Mouse (Mus musculus): ENCODE results near the gene Ankrd11.
"Not testable (repeated sequence)": the region's sequence is repeated elsewhere in the genome, so short reads cannot be mapped to it uniquely, and the experiment has no call there.

Gene Ankrd11

DNA sequence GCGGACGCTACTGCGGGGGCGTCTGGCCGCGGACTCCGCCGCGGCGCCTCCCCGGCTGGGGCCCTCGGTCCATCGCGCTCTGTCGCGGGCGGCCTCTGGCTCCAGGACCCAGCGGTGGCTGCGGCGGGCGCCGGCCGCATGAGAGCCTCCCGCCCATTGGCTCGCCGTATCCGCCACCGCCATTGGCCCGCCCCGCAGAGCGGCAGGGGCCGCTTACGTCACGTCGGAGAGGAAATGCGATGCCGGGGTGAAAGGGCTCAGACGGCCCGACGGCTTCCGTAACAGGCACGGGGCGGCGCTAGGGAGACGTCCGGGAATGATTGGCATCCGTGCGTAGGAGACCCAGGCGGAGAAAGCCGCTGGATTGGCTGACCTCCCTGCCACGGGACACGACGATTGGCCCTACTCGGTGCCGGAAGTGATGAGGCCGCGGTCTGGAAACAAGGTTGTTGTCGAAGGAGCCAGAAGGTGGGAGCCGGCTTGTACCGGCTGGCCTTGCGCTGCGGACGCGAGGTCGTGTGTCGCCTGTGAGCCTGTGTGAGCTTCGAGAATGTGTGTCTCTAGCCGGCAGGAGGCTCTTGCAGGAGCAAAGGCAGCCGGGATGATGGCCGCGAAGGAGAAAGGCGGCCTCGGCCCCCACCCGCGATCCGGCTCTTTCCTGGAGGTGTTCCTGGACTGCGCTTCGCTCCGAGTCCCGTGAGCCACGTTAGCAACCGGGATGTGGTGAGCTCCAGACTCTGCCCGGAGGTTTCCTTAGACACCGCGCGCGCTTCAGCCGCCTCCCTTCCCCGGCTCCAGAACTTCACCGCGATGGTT is at the start of gene Ankrd11:
Gene Ankrd11 (minus strand): TSS at position 120 of the 816 bp plus-strand sequence.
- peak; percentile 100 for DNase-seq (ENCODE audit: low read depth, low spot score)

DNA sequence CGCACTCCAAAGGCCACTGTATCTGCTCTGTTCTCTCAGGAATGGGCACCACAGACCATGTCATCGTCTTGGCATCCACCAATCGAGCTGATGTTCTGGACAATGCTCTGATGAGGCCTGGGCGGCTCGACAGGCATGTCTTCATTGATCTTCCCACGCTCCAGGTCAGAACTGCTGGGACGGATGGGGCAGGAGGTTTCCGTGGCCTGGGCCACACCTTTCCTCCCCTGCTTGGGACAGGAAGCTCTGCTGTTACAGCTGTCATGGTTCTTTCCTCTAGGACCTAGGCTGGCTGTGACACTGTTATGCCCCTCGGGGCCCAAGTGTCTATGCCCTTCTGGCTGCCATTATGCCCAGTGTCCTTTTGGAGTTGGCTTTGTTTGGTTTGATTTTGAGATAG is 45.2 kb upstream of the Ankrd11 start:
- DNase-seq (ENCODE audit: low read depth, low spot score) = no peak

DNA sequence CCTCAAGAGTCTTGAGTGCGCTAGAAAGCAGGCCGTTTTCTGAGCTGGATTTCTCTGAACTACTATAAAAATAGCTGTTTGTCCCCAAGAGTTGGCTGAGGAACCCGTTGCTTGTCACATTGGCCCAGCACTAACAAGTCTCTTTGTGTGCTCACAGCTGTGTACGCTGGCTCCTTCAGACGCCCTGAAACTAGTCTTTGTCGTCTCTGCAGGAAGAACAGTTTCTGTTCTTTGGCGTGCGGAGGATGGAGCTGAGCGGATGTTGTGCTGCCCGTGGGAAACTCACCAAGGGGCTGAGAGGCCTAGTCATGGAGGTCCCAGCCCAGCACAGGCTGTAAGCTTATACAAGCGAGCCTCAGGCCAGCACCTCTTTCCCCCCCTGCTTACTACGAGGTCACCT is 41.5 kb upstream of the Ankrd11 start:
- DNase-seq (ENCODE audit: low read depth, low spot score) = no peak

DNA sequence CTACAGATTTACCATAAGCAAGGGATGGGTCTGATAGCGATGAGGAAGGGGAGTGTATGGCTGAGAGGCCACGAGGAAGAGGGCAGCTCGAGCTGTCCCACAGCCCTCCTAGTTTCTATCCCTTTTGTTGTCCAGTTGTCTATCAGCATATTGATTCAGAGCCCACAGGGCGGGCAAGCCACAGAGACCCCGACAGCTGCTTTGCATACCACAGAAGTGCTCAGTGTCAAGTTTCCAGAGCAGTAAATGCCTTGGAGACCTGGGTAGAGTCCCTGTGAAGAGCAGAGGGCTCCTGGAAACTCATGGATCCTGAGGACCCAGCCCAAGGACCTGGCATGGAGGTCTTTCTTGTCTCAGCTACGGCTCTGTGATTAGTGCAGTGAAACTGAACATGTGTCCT is 40.9 kb upstream of the Ankrd11 start:
- DNase-seq (ENCODE audit: low read depth, low spot score) = no peak

DNA sequence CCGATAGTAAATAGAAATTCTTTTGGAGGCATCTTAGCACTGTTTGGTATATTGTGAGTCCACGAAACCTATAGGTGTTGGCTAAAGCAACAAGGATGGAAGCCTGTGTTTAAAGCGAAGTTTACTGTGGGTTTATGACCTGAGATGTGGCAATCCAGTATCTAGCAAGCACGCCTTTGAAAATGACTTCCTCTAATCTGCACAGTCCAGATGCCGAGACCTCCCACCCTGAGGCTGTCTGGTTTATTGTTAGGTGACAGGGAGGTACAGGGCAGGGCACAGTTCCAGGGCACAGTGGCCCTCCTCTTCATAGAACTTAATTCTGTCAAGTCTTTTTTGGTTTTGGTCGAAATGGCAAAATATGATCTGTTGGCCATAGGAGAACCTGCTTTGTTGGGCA is 35.1 kb upstream of the Ankrd11 start:
- no peak for DNase-seq (ENCODE audit: low read depth, low spot score)

DNA sequence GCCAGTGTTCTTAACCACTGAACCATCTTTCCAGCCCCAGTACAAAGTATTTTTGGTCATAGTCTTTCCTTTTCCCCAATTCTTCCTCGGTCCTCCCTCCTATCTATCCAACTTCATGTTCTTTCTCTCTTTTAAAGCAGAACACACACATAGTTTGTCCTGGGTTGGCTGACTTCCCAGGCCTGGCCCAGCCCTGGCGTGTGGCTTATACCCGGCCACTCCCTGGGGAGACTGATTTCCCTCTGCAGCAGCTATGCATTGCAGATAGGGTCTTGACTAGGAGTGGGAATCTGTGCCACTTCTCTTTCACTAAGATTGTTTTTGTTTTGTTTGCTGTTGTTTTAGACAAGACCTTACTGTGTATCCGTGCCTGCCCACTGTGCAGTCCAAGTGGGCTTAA is 29.1 kb upstream of the Ankrd11 start:
- no peak for DNase-seq (ENCODE audit: low read depth, low spot score)

DNA sequence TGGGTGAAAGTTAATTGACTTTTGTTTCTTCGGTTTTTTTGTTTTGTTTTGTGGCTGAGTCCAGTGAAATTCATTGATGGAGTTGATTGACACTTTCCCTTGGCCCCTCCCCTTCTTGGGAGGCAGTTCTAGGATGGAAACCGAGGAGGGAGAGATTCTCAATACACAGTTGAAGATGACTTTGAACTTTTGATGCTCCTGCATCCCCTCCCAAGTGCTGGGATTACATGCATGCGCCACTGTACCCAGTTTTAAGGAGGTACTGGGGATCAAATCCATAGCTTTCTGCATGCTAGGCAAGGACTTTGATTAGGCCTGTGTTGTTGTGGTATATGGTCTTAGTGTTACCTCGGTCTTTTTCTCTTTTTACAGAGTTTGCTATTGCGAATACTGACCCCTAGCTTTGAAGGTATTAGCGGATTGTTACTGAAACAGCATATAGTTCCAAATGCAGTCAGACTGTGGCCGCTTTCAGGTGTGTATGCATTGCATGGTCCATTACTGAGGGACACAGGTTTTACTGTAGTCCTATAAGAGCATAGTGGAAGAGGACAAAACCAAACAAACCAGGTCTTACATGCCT is 24.1 kb upstream of the Ankrd11 start:
- no peak for DNase-seq (ENCODE audit: low read depth, low spot score)

DNA sequence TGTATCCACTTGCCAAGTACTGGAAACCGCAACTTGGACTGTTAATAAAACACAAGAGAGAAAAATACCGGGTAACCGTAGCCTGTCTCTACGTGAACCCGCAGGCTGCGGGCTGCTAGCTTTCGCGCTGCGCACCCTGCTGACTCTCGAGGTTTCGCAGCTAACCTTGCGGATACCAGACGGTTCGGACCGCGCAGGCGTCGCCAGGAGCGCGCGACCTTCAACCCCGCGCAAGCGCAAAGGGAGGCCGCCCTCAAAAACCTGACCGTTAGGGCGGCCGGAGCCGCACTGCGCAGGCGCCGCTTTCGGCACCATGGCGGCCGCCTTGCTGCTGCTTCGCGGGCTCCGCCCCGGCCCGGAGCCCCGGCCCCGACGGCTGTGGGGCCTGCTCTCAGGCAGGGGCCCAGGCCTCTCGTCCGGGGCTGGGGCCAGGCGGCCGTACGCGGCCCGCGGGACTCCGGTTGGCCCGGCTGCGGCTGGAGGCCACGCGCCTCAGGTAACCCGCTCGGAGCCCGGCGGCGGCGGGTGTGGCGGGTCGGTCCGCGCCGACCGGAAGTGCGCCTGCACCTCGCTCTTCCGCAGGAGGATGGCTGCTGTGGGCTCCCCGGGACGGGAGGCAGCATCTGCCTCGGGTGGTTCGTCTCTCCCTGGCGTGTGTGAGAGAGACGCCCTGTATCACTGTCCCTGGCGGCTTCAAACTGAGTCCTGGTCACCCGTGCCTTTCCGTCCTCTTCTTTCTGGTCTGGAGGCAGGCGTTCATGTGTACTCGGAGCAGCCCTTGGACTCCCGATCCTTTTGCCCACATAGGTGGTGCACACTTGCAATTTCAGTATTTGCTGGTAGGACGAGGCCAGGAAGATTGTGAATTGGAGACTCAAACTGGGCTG is 23.4 kb upstream of the Ankrd11 start:
- peak; percentile 97 for DNase-seq (ENCODE audit: low read depth, low spot score)

DNA sequence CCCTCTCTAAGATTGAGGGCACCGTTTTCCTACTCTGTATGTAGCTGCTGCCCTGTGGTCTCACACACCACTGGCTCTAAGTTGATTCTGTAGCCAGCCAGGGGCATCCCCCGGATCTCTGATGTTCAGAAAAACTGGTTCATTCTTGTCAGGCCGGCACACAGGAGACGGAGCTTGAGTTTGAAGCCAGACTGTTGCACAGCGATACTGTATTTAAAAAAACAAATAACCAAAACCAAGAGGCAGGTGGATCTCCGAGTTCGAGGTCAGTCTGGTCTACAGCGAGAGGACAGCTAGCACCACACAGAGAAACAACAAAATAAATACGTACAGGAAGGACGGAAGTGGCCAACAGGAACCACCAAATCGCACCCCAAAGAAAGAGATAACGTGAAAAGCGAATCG is 22.7 kb upstream of the Ankrd11 start:
- DNase-seq (ENCODE audit: low read depth, low spot score) = no peak

DNA sequence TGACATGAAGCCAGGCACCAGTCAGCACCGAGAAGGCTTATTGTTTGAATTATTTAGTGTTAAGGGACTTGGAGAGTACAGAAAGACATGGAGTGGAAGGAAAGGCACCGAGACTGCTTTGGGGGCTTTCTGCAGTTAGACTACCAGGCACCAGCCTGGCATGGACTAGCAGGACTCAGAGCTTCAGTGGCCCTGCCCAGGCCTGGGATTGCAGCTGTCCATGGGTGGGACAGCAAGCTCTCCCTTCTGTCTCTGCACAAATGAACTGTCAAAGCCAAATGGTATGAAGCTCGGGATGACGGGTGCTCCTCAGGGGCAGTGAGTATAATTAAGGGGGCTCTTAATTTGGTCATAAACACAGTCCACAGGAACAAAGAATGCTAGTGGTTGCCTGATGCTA is 22.0 kb upstream of the Ankrd11 start:
- no peak for DNase-seq (ENCODE audit: low read depth, low spot score)

DNA sequence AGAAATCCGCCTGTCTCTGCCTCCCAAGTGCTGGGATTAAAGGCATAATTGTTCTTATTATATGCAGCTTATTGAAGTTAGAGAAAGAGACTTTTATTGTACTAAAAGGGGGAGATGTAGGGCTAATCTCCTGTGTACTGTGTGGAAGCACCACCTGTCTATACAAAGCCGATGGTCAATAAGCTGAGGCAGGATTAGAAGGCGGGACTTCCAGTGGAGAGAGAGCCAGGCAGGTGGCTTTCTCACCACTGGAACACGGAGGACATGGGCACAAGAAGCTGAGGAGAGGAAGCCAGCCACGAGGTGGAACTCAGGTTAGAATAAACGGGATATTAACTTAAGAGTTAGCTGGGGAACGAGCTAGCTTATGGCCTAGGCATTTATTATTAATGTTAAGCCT is 20.6 kb upstream of the Ankrd11 start, which contains the start of gene Spg7:
Gene Spg7 (plus strand): TSS at position 222 of the 400 bp plus-strand sequence.
- no peak for DNase-seq (ENCODE audit: low read depth, low spot score)

DNA sequence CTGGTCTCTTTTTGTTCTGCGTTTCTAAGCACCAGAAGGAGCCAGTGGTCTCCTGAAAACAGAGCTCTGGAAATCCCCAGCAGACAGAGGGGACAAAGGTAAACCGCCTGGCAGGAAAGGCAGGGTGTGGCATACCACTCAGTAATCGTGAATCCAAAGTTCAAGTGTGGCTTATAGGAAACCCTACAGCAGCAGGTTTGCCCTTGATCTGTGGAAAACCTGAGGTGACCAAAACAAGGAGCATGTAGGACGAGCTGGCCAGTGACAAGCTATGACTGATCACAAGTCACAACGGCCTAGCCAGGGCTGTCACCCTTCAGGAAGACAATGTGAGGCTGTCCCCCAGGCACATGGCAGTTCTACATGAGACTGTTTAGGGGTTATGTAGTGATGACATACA is 9.4 kb upstream of the Ankrd11 start:
- peak; percentile 67 for DNase-seq (ENCODE audit: low read depth, low spot score)

DNA sequence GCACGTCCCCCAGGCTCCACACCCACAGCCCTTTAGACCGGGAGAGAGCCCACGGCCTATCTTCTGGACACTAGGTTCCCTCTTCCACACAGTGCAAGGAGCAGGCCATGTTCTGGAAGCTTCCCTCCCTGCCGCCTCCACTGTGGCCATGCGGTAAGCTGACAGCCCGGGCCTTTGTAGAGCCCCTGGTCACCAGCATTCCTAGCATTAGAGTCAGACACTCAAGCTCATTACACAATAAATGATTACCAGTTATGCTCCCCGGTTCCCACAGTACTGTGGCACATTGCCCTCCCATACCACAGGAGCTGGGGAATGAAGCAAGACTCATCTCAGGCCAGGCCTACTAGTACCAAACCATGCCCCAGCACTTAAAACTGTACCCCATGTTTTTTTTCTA is 6.3 kb upstream of the Ankrd11 start:
- DNase-seq (ENCODE audit: low read depth, low spot score) = no peak

DNA sequence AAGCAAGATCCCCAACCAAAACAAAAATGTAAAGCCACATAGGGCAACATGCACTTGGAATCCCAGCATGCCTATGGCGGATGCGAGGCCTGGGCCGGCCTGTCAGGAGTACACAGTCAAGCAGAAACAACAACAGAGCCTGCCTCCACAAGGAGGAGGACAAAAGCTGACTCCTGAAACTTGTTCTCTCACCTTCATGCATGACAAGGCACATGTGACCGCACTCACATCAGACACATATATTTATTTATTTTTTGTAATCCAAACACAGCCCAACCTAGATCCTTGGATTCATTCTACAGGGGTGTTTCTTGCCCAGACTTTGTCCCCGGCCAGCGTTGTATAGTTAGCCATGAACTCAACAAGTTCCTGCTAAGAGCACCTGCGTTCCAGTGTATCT is 5.8 kb upstream of the Ankrd11 start:
- DNase-seq (ENCODE audit: low read depth, low spot score) = no peak

DNA sequence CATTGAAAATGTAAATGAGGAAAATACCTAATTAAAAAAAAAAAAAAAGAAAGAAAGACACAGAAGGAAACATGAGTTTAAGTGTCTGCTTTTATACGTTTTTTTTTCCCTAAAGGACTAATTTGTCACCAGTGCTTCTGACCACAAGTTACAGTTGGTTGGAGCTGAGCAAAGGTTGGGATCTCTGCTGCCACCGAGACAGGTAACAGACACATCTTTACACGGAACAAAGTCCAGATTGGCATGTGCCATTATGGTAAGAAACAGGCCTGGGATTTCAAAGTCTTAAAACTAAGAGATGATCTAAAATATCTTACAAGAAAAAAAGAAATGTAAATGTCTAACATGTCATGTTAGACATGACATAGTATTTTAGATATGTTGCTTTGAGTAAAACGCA is 4.6 kb upstream of the Ankrd11 start:
- no peak for DNase-seq (ENCODE audit: low read depth, low spot score)

DNA sequence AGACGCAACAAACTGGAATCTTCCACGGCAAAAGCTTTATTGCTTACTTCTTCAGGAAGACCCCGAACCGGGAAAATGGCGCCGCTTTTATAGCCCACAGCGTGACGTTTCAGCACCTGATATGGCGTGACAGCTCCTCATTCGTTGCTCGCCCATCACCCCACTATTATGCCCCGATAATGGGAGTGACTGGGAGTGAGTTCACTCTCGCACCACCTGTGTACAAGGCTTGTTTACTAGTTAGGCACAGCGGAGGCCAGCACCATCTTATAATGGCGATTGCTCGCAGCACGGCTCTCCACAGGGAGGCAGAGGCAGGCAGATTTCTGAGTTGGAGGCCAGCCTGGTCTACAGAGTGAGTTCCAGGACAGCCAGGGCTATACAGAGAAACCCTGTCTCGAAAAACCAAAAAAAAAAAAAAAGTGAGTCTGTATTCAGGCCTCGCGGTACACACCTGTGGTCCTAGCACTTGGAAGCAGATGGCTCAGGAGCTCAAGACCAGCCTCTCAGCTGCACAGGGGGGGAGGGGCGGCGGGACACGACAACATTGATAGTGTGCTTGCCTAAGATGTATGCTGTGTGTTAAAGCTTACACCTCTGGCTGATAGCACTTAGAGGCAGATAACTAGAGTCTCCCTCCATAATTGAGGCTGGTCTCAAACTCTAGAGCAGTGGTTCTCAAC is 2.8 kb upstream of the Ankrd11 start:
- DNase-seq (ENCODE audit: low read depth, low spot score) = not testable (repeated sequence)

DNA sequence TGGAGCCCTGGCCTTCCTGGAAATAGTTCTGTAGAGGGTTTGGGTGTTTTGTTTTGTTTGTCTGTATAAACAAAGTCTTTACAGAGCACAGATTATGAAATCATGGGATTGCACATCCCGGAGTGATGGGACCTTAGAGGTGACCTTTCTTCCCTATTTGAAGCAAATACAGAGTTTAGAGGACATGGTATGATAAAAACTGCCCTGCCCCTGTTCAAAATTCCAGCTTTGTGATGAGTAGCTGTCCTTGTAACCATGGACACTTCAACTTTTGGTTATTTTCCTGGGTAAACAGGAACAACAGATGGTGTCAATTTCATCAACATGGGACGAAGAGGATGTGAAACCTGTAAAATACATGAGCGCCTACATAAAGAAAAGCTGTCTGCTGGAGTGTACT is 1.9 kb upstream of the Ankrd11 start:
- no peak for DNase-seq (ENCODE audit: low read depth, low spot score)

DNA sequence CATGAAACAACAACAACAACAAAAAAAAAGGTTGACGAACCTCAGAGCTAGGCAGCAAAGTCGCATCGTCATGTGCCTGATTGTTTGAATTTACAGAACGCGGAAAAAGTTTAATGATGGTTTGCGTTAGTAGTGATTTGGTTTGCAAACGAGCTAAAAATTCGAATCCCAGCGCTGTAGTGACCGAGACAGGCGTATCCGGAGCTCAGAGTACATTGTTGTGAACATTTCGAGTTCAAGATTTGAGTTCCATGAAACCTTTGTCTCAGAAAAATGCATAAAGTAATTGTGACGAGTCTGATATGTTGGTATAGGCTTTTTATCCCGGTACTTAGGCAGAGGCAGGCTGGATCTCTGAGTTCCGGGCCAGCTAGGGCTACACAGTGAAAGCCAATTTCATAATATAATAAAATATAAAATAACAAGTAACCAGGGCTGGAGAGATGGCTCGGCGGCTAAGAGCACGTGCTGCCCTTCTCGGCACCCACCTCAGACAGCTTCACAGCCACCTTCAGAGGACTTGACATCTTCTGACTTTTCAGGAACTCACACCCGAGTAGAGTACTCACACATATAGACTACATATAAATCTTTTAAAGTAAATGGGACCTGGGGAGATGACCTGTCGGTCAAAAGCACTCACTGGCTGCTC is 1.0 kb upstream of the Ankrd11 start:
- DNase-seq (ENCODE audit: low read depth, low spot score) = no peak

DNA sequence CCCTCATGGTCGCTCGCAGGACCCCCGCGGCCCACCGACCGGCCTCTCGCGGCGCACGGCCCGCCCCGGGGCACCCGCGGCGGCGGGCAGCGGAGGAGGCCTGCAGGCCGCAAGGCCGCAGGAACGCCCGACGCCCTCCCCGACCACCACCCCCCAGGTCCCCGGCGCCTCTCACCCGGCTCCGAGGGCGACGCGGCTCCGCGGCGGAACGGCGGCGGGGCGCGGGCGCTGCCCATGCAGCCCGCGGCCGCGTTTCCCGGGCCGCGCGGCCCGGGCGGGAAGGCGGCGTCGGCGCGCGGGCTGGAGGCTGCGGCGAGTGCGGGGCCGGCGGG is 337 bp downstream of the Ankrd11 start:
- no peak for DNase-seq (ENCODE audit: low read depth, low spot score)

DNA sequence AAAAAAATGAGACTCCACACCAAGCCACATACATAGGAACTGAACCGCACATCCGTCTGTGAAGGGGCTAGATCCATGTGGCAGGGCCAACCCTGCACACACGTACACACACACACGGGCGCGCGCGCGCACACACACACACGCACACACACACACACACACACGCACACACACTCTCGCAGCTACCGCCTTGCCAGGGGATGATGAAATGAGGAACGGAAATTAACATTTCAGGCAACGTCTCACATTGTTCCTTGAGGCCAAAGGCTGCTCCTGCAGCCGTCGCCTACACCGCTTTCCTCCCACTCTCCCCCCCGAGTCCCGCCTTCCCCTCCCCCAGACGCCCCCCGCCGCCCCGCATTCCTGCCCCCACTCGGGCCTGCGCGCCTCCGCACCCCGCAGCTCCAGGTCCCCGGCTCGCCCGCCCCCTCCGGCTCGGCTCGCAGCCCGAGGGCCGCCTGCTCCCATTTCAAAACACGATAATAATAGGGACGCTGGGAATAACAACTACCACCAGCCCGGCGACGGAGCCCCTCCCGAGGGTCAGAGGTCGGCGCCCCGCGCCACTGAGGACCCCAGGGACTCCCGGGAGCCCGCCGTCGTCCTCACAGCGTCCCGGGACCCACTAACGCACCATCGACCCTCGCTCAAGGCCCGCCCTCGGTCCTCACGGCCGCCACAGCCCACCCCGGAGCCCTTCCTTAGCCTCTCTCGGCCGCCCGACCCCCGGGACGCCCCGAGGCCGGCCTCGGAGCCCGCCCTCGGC is 886 bp downstream of the Ankrd11 start:
- DNase-seq (ENCODE audit: low read depth, low spot score) = peak; percentile 92

All from CD4-positive helper T cell, adult 2 months (primary cell).